Mouse (Mus musculus): Measurements from ENCODE around the gene Gpr108.
"Not testable (repeated sequence)": the region's sequence is repeated elsewhere in the genome, so short reads cannot be mapped to it uniquely, and the experiment has no call there.

Gpr108 gene

GRCm38 (mm10) chr17:57286718-57287355, 38.6 kb upstream of the Gpr108 start:
- peaks cover 7% of the 10 kb centered on the region for H3K4me1 ChIP-seq (replicated peaks; ENCODE audit: low read depth, low read length)
- no peak for TF ChIP-seq POU5F1 (IDR thresholded peaks at IDR 0.05; ENCODE audit: borderline replicate concordance, low read length)
- TF ChIP-seq NANOG (IDR thresholded peaks at IDR 0.05; ENCODE audit: borderline replicate concordance, low read length): no peak
- no peak for TF ChIP-seq CTCF (conservative IDR thresholded peaks at IDR 0.05; ENCODE audit: low read length)
- H3K4me3 ChIP-seq (replicated peaks; ENCODE audit: low read length): no peak overlapping the region
- H3K27me3 ChIP-seq (ENCODE audit: insufficient read depth, low read length): peaks cover 11% of the 10 kb centered on the region; the same call in 1 of the 2 replicates
- peaks cover 6% of the 10 kb centered on the region; the same call in 1 of the 2 replicates for H3K9me3 ChIP-seq (ENCODE audit: low read length)
- no peaks in the 10 kb centered on the region for H3K36me3 ChIP-seq (ENCODE audit: insufficient read depth, low read length)

DNA sequence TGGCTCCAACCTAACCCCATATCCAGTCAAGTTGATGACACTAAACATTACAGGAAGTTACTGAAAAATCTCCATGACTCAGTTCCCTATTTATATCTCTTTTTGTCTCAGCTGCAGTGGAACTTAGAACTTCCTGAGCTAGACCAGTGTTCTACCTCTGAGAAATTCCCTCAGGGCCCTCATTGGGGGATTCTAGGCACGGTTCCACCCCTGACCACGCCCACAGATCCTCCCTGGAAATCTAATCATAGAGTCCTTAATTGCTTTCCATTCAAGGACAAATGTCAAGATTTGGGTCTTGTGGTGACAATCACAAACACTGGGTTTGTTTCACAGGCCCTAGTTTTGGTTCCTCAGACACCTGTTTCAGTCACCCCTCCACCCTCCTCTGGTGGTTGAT, 36.8 kb upstream of the Gpr108 start:
- Histone ChIP-seq H3K27me3 (ENCODE audit: insufficient read depth, low read length) (peaks cover 26% of the 10 kb centered on the region), H3K9me3 (ENCODE audit: low read length) (peaks cover 6% of the 10 kb centered on the region; the same call in 1 of the 2 replicates), H3K4me1 (replicated peaks; ENCODE audit: low read depth, low read length) (peaks cover 7% of the 10 kb centered on the region), H3K36me3 (ENCODE audit: insufficient read depth, low read length) (no peaks in the 10 kb centered on the region), H3K4me3 (replicated peaks; ENCODE audit: low read length) (no peak overlapping the region)
- TF ChIP-seq NANOG (IDR thresholded peaks at IDR 0.05; ENCODE audit: borderline replicate concordance, low read length) (no peak), POU5F1 (IDR thresholded peaks at IDR 0.05; ENCODE audit: borderline replicate concordance, low read length) (no peak), CTCF (conservative IDR thresholded peaks at IDR 0.05; ENCODE audit: low read length) (no peak)

GRCm38 (mm10) chr17:57283906-57284305, 35.7 kb upstream of the Gpr108 start:
- H3K36me3 ChIP-seq (ENCODE audit: insufficient read depth, low read length): no peaks in the 10 kb centered on the region
- no peak overlapping the region for H3K4me3 ChIP-seq (replicated peaks; ENCODE audit: low read length)
- H3K4me1 ChIP-seq (replicated peaks; ENCODE audit: low read depth, low read length): peaks cover 16% of the 10 kb centered on the region
- no peak for TF ChIP-seq NANOG (IDR thresholded peaks at IDR 0.05; ENCODE audit: borderline replicate concordance, low read length)
- TF ChIP-seq POU5F1 (IDR thresholded peaks at IDR 0.05; ENCODE audit: borderline replicate concordance, low read length): no peak
- TF ChIP-seq CTCF (conservative IDR thresholded peaks at IDR 0.05; ENCODE audit: low read length): no peak
- H3K9me3 ChIP-seq (ENCODE audit: low read length): no peaks in the 10 kb centered on the region
- H3K27me3 ChIP-seq (ENCODE audit: insufficient read depth, low read length): peaks cover 32% of the 10 kb centered on the region

DNA sequence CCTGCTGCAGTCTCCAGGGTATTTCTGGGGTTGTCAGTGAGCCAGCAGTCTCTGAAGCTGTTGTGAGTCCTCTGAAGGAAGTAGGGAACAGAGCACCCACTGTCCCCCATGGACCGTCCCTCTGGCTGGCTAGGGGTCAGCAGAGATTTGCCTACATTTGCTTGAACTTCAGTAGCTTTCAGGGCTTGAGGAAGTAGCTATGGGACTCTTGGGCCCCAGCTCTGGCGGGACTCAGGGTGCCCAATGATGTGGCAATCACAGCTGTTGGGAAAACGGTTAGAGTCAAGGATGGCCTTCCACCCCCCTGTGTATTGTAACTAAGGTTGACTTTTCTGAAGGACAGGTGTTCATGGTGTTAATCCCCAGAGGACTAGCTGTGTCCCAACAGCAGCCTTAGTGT, 32.2 kb upstream of the Gpr108 start:
- Histone ChIP-seq H3K4me3 (replicated peaks; ENCODE audit: low read length) (no peak overlapping the region), H3K27me3 (ENCODE audit: insufficient read depth, low read length) (peaks cover 58% of the 10 kb centered on the region), H3K9me3 (ENCODE audit: low read length) (no peaks in the 10 kb centered on the region), H3K36me3 (ENCODE audit: insufficient read depth, low read length) (no peaks in the 10 kb centered on the region), H3K4me1 (replicated peaks; ENCODE audit: low read depth, low read length) (peaks cover 33% of the 10 kb centered on the region)
- TF ChIP-seq POU5F1 (IDR thresholded peaks at IDR 0.05; ENCODE audit: borderline replicate concordance, low read length) (no peak), NANOG (IDR thresholded peaks at IDR 0.05; ENCODE audit: borderline replicate concordance, low read length) (no peak), CTCF (conservative IDR thresholded peaks at IDR 0.05; ENCODE audit: low read length) (no peak)

- peak overlapping the region; percentile 71; the same call in 1 of the 2 replicates for H3K4me3 ChIP-seq (replicated peaks; ENCODE audit: low read length)
- H3K27me3 ChIP-seq (ENCODE audit: insufficient read depth, low read length): peaks cover 65% of the 10 kb centered on the region
- peaks cover 40% of the 10 kb centered on the region for H3K4me1 ChIP-seq (replicated peaks; ENCODE audit: low read depth, low read length)
- H3K9me3 ChIP-seq (ENCODE audit: low read length): no peaks in the 10 kb centered on the region
- no peaks in the 10 kb centered on the region for H3K36me3 ChIP-seq (ENCODE audit: insufficient read depth, low read length)
- TF ChIP-seq NANOG (IDR thresholded peaks at IDR 0.05; ENCODE audit: borderline replicate concordance, low read length) (no peak), CTCF (conservative IDR thresholded peaks at IDR 0.05; ENCODE audit: low read length) (no peak), POU5F1 (IDR thresholded peaks at IDR 0.05; ENCODE audit: borderline replicate concordance, low read length) (no peak)
Measured at GRCm38 (mm10) chr17:57279591-57280224, 31.5 kb upstream of the Gpr108 start.

GRCm38 (mm10) chr17:57278943-57279590, 30.8 kb upstream of the Gpr108 start, which contains the start of gene Vav1:
Vav1 (plus strand) TSS chr17:57279100.
- Histone ChIP-seq H3K27me3 (ENCODE audit: insufficient read depth, low read length) (peaks cover 70% of the 10 kb centered on the region), H3K4me1 (replicated peaks; ENCODE audit: low read depth, low read length) (peaks cover 46% of the 10 kb centered on the region), H3K36me3 (ENCODE audit: insufficient read depth, low read length) (no peaks in the 10 kb centered on the region), H3K4me3 (replicated peaks; ENCODE audit: low read length) (peak within 1 kb of the TSS; percentile 71), H3K9me3 (ENCODE audit: low read length) (no peaks in the 10 kb centered on the region)
- no peak for TF ChIP-seq NANOG (IDR thresholded peaks at IDR 0.05; ENCODE audit: borderline replicate concordance, low read length)
- TF ChIP-seq CTCF (conservative IDR thresholded peaks at IDR 0.05; ENCODE audit: low read length): no peak
- TF ChIP-seq POU5F1 (IDR thresholded peaks at IDR 0.05; ENCODE audit: borderline replicate concordance, low read length): no peak

- Histone ChIP-seq H3K27me3 (ENCODE audit: insufficient read depth, low read length) (peaks cover 67% of the 10 kb centered on the region), H3K4me3 (replicated peaks; ENCODE audit: low read length) (0 out of 2 replicates have a peak overlapping the region, but pooled peaks have one; percentile 71), H3K36me3 (ENCODE audit: insufficient read depth, low read length) (no peaks in the 10 kb centered on the region), H3K9me3 (ENCODE audit: low read length) (no peaks in the 10 kb centered on the region), H3K4me1 (replicated peaks; ENCODE audit: low read depth, low read length) (peaks cover 51% of the 10 kb centered on the region)
- TF ChIP-seq POU5F1 (IDR thresholded peaks at IDR 0.05; ENCODE audit: borderline replicate concordance, low read length) (no peak), CTCF (conservative IDR thresholded peaks at IDR 0.05; ENCODE audit: low read length) (no peak), NANOG (IDR thresholded peaks at IDR 0.05; ENCODE audit: borderline replicate concordance, low read length) (no peak)
Measured at GRCm38 (mm10) chr17:57278537-57278936, 30.3 kb upstream of the Gpr108 start.

- peaks cover 59% of the 10 kb centered on the region for H3K4me1 ChIP-seq (replicated peaks; ENCODE audit: low read depth, low read length)
- not testable (repeated sequence) for H3K9me3 ChIP-seq (ENCODE audit: low read length); H3K4me3 ChIP-seq (replicated peaks; ENCODE audit: low read length); H3K36me3 ChIP-seq (ENCODE audit: insufficient read depth, low read length)
- H3K27me3 ChIP-seq (ENCODE audit: insufficient read depth, low read length): peaks cover 64% of the 10 kb centered on the region
Measured at GRCm38 (mm10) chr17:57277598-57278261, 29.5 kb upstream of the Gpr108 start.

All from E14TG2a.4 (cell line).